Mouse (Mus musculus): ENCODE data around the gene Elmod3.

GRCm38 (mm10) chr6:72630961-72631360 is 32.7 kb upstream of the Elmod3 start:
- no peak for TF ChIP-seq EP300 (IDR thresholded peaks at IDR 0.05; ENCODE audit: low read depth)
- no peak for TF ChIP-seq CTCF (IDR thresholded peaks at IDR 0.05; ENCODE audit: low read depth)

Measured in liver, postnatal 0 days (tissue).